Mouse (Mus musculus): Measurements from ENCODE around the gene Znrf2. TPM values are rescaled to one million over a fixed set of nuclear protein-coding genes. Genes with fewer than 3 reads are reported as not detected.
"Not testable (repeated sequence)": the region's sequence is repeated elsewhere in the genome, so short reads cannot be mapped to it uniquely, and the experiment has no call there.

Gene Znrf2
- polyA plus RNA-seq, 1 experiment: 37.0 TPM

- Histone ChIP-seq H3K36me3 (ENCODE audit: control insufficient read depth, insufficient read depth, low read length, poor library complexity, severe bottlenecking) (no peaks in the 10 kb centered on the region), H3K27ac (ENCODE audit: insufficient read depth, low read length) (no peak overlapping the region), H3K9ac (ENCODE audit: low read depth, poor library complexity, severe bottlenecking) (no peak overlapping the region), H3K27me3 (ENCODE audit: control insufficient read depth, insufficient read depth, low read length, poor library complexity, severe bottlenecking) (no peaks in the 10 kb centered on the region), H3K4me3 (ENCODE audit: low read depth, low read length) (no peak overlapping the region), H3K4me1 (ENCODE audit: control insufficient read depth, insufficient read depth, low read length) (peaks cover 13% of the 10 kb centered on the region), H3K9me3 (replicated peaks; ENCODE audit: control insufficient read depth, insufficient read depth, low read length, poor library complexity, severe bottlenecking) (no peaks in the 10 kb centered on the region)
- TF ChIP-seq EP300 (IDR thresholded peaks at IDR 0.05; ENCODE audit: insufficient read depth, low read depth, low read length) (no peak), POLR2A (IDR thresholded peaks at IDR 0.05; ENCODE audit: insufficient read depth, low read length) (no peak), CTCF (IDR thresholded peaks at IDR 0.05; ENCODE audit: low read depth, low read length) (no peak)
Measured at GRCm38 (mm10) chr6:54855801-54856583, 39.3 kb downstream of the Znrf2 start.

GRCm38 (mm10) chr6:54859159-54859558, 42.4 kb downstream of the Znrf2 start:
- not testable (repeated sequence) for H3K4me1 ChIP-seq (ENCODE audit: control insufficient read depth, insufficient read depth, low read length); H3K9ac ChIP-seq (ENCODE audit: low read depth, poor library complexity, severe bottlenecking); H3K4me3 ChIP-seq (ENCODE audit: low read depth, low read length); H3K9me3 ChIP-seq (replicated peaks; ENCODE audit: control insufficient read depth, insufficient read depth, low read length, poor library complexity, severe bottlenecking); H3K36me3 ChIP-seq (ENCODE audit: control insufficient read depth, insufficient read depth, low read length, poor library complexity, severe bottlenecking); H3K27me3 ChIP-seq (ENCODE audit: control insufficient read depth, insufficient read depth, low read length, poor library complexity, severe bottlenecking); H3K27ac ChIP-seq (ENCODE audit: insufficient read depth, low read length)

GRCm38 (mm10) chr6:54860180-54860579, 43.5 kb downstream of the Znrf2 start:
- Histone ChIP-seq H3K4me3 (ENCODE audit: low read depth, low read length) (no peak overlapping the region), H3K4me1 (ENCODE audit: control insufficient read depth, insufficient read depth, low read length) (peaks cover 3% of the 10 kb centered on the region), H3K27ac (ENCODE audit: insufficient read depth, low read length) (no peak overlapping the region), H3K9me3 (replicated peaks; ENCODE audit: control insufficient read depth, insufficient read depth, low read length, poor library complexity, severe bottlenecking) (peaks cover 6% of the 10 kb centered on the region; the same call in 1 of the 2 replicates), H3K36me3 (ENCODE audit: control insufficient read depth, insufficient read depth, low read length, poor library complexity, severe bottlenecking) (peaks cover 5% of the 10 kb centered on the region; the same call in 1 of the 2 replicates), H3K9ac (ENCODE audit: low read depth, poor library complexity, severe bottlenecking) (no peak overlapping the region), H3K27me3 (ENCODE audit: control insufficient read depth, insufficient read depth, low read length, poor library complexity, severe bottlenecking) (no peaks in the 10 kb centered on the region)
- no peak for TF ChIP-seq POLR2A (IDR thresholded peaks at IDR 0.05; ENCODE audit: insufficient read depth, low read length)
- TF ChIP-seq CTCF (IDR thresholded peaks at IDR 0.05; ENCODE audit: low read depth, low read length): no peak
- no peak for TF ChIP-seq EP300 (IDR thresholded peaks at IDR 0.05; ENCODE audit: insufficient read depth, low read depth, low read length)

GRCm38 (mm10) chr6:54866731-54867410, 50.2 kb downstream of the Znrf2 start:
- H3K27me3 ChIP-seq (ENCODE audit: control insufficient read depth, insufficient read depth, low read length, poor library complexity, severe bottlenecking): no peaks in the 10 kb centered on the region
- no peak overlapping the region for H3K4me3 ChIP-seq (ENCODE audit: low read depth, low read length)
- no peak for TF ChIP-seq CTCF (IDR thresholded peaks at IDR 0.05; ENCODE audit: low read depth, low read length)
- TF ChIP-seq EP300 (IDR thresholded peaks at IDR 0.05; ENCODE audit: insufficient read depth, low read depth, low read length): no peak
- TF ChIP-seq POLR2A (IDR thresholded peaks at IDR 0.05; ENCODE audit: insufficient read depth, low read length): no peak
- peaks cover 7% of the 10 kb centered on the region; the same call in 1 of the 2 replicates for H3K36me3 ChIP-seq (ENCODE audit: control insufficient read depth, insufficient read depth, low read length, poor library complexity, severe bottlenecking)
- H3K9me3 ChIP-seq (replicated peaks; ENCODE audit: control insufficient read depth, insufficient read depth, low read length, poor library complexity, severe bottlenecking): peaks cover 4% of the 10 kb centered on the region; the same call in 1 of the 2 replicates
- H3K27ac ChIP-seq (ENCODE audit: insufficient read depth, low read length): no peak overlapping the region
- no peaks in the 10 kb centered on the region for H3K4me1 ChIP-seq (ENCODE audit: control insufficient read depth, insufficient read depth, low read length)
- no peak overlapping the region for H3K9ac ChIP-seq (ENCODE audit: low read depth, poor library complexity, severe bottlenecking)

- Histone ChIP-seq H3K4me1 (ENCODE audit: control insufficient read depth, insufficient read depth, low read length) (no peaks in the 10 kb centered on the region), H3K36me3 (ENCODE audit: control insufficient read depth, insufficient read depth, low read length, poor library complexity, severe bottlenecking) (peaks cover 7% of the 10 kb centered on the region; the same call in 1 of the 2 replicates), H3K27me3 (ENCODE audit: control insufficient read depth, insufficient read depth, low read length, poor library complexity, severe bottlenecking) (no peaks in the 10 kb centered on the region), H3K9ac (ENCODE audit: low read depth, poor library complexity, severe bottlenecking) (no peak overlapping the region), H3K9me3 (replicated peaks; ENCODE audit: control insufficient read depth, insufficient read depth, low read length, poor library complexity, severe bottlenecking) (peaks cover 3% of the 10 kb centered on the region; the same call in 1 of the 2 replicates), H3K27ac (ENCODE audit: insufficient read depth, low read length) (no peak overlapping the region), H3K4me3 (ENCODE audit: low read depth, low read length) (no peak overlapping the region)
- TF ChIP-seq EP300 (IDR thresholded peaks at IDR 0.05; ENCODE audit: insufficient read depth, low read depth, low read length) (no peak), CTCF (IDR thresholded peaks at IDR 0.05; ENCODE audit: low read depth, low read length) (no peak), POLR2A (IDR thresholded peaks at IDR 0.05; ENCODE audit: insufficient read depth, low read length) (no peak)
Measured at GRCm38 (mm10) chr6:54867411-54867745, 50.7 kb downstream of the Znrf2 start.

GRCm38 (mm10) chr6:54873029-54873428, 56.3 kb downstream of the Znrf2 start:
- Histone ChIP-seq H3K36me3 (ENCODE audit: control insufficient read depth, insufficient read depth, low read length, poor library complexity, severe bottlenecking) (peaks cover 5% of the 10 kb centered on the region; the same call in 1 of the 2 replicates), H3K27me3 (ENCODE audit: control insufficient read depth, insufficient read depth, low read length, poor library complexity, severe bottlenecking) (no peaks in the 10 kb centered on the region), H3K4me1 (ENCODE audit: control insufficient read depth, insufficient read depth, low read length) (peaks cover 4% of the 10 kb centered on the region), H3K27ac (ENCODE audit: insufficient read depth, low read length) (no peak overlapping the region), H3K9ac (ENCODE audit: low read depth, poor library complexity, severe bottlenecking) (no peak overlapping the region), H3K4me3 (ENCODE audit: low read depth, low read length) (no peak overlapping the region), H3K9me3 (replicated peaks; ENCODE audit: control insufficient read depth, insufficient read depth, low read length, poor library complexity, severe bottlenecking) (no peaks in the 10 kb centered on the region)
- TF ChIP-seq POLR2A (IDR thresholded peaks at IDR 0.05; ENCODE audit: insufficient read depth, low read length) (no peak), EP300 (IDR thresholded peaks at IDR 0.05; ENCODE audit: insufficient read depth, low read depth, low read length) (no peak), CTCF (IDR thresholded peaks at IDR 0.05; ENCODE audit: low read depth, low read length) (no peak)
